Mouse (Mus musculus): ENCODE measurements around the gene Gfpt2.

Gene Gfpt2

GRCm38 (mm10) chr11:49883394-49883793 lies 89.4 kb downstream of the Gfpt2 start:
- DNase-seq (ENCODE audit: low spot score in 2 of 2), result no peak
